Mouse (Mus musculus) CD4-positive, CD25-positive, alpha-beta regulatory T cell, adult 9 weeks (primary cell): ENCODE measurements around the gene Yy1. TPM values are rescaled to one million over a fixed set of nuclear protein-coding genes. Genes with fewer than 3 reads are reported as not detected.

Experiments
- polyA plus RNA-seq: library from polyadenylated mRNA; unstranded; fragments of 100-300 nt; shearing (Covaris generic); gene quantifications from one replicate; pipeline ENCODE4 v1.2.1, GENCODE M21; 2017

The Yy1 gene
- polyA plus RNA-seq: 7.5 TPM

GRCm38 (mm10) chr12:108792546-108793452 lies at the start of gene Yy1:
Yy1 (plus strand) TSS chr12:108792973.

GRCm38 (mm10) chr12:108835840-108836409 lies 43.2 kb downstream of the Yy1 start, which contains the start of the genes Slc25a29 and Slc25a47:
Slc25a29 (minus strand) TSS chr12:108835883.
Slc25a47 (plus strand) TSS chr12:108836046.

Other genes with a start within 250 kb of the Yy1 start
- 602 TPM for gene Evl, start 238.3 kb upstream of the Yy1 start, polyA plus RNA-seq
- 6.7 TPM for gene Degs2, start 90.7 kb upstream of the Yy1 start, polyA plus RNA-seq
- gene Slc25a29, start 42.9 kb downstream of the Yy1 start, polyA plus RNA-seq: 8.6 TPM
- 2.0 TPM for gene Slc25a47, start 43.1 kb downstream of the Yy1 start, polyA plus RNA-seq
- gene Wdr25, start 100.7 kb downstream of the Yy1 start, polyA plus RNA-seq: 8.4 TPM
- 103 TPM for gene Wars, start 101.2 kb downstream of the Yy1 start, polyA plus RNA-seq